Mouse (Mus musculus): ENCODE measurements at regions not wholly inside any gene's neighbourhood (a gene's known extent, or its start where the extent isn't known, plus 50 kb on each side); places are given as distances from the start of the nearest gene placed in this dataset.

- H3K9me3 ChIP-seq, result no peaks in the 10 kb centered on the region
- H3K4me3 ChIP-seq (replicated peaks), result no peak overlapping the region
- no peaks in the 10 kb centered on the region for H3K27me3 ChIP-seq (replicated peaks)
- H3K4me2 ChIP-seq, result no peak overlapping the region
- no peak for ATAC-seq (ENCODE audit: insufficient read depth, low FRiP score, low read depth)
- 32% methylated on average over 8 of the region's 8 CpGs for WGBS
- no peaks in the 10 kb centered on the region for H3K36me3 ChIP-seq
- peaks cover 5% of the 10 kb centered on the region; the same call in 1 of the 2 replicates for H3K4me1 ChIP-seq
- no peak overlapping the region for H3K27ac ChIP-seq
- no peak overlapping the region for H3K9ac ChIP-seq
Observed at GRCm38 (mm10) chr15:97572639-97573038, 133.0 kb downstream of the Rpap3 start.

GRCm38 (mm10) chr15:97571885-97572284 is 133.7 kb downstream of the Rpap3 start:
- Histone ChIP-seq H3K4me3 (replicated peaks) (no peak overlapping the region), H3K27me3 (replicated peaks) (no peaks in the 10 kb centered on the region), H3K36me3 (no peaks in the 10 kb centered on the region), H3K9me3 (no peaks in the 10 kb centered on the region), H3K4me2 (no peak overlapping the region), H3K4me1 (peaks cover 5% of the 10 kb centered on the region; the same call in 1 of the 2 replicates), H3K9ac (no peak overlapping the region), H3K27ac (no peak overlapping the region)
- no peak for ATAC-seq (ENCODE audit: insufficient read depth, low FRiP score, low read depth)

- Histone ChIP-seq H3K4me3 (replicated peaks) (no peak overlapping the region), H3K9ac (no peak overlapping the region), H3K27ac (no peak overlapping the region), H3K36me3 (no peaks in the 10 kb centered on the region), H3K4me1 (no peaks in the 10 kb centered on the region), H3K27me3 (replicated peaks) (no peaks in the 10 kb centered on the region), H3K4me2 (no peak overlapping the region), H3K9me3 (no peaks in the 10 kb centered on the region)
- 86% methylated on average over 3 of the region's 3 CpGs for WGBS
- no peak for ATAC-seq (ENCODE audit: insufficient read depth, low FRiP score, low read depth)
Observed at GRCm38 (mm10) chr15:97560096-97560495, 145.5 kb downstream of the Rpap3 start.

- Histone ChIP-seq H3K27me3 (replicated peaks) (no peaks in the 10 kb centered on the region), H3K27ac (no peak overlapping the region), H3K9ac (no peak overlapping the region), H3K36me3 (no peaks in the 10 kb centered on the region), H3K4me2 (no peak overlapping the region), H3K9me3 (no peaks in the 10 kb centered on the region), H3K4me3 (replicated peaks) (no peak overlapping the region), H3K4me1 (no peaks in the 10 kb centered on the region)
- WGBS, result 91% methylated on average over 7 of the region's 7 CpGs
- ATAC-seq (ENCODE audit: insufficient read depth, low FRiP score, low read depth), result no peak
Observed at GRCm38 (mm10) chr15:97558725-97559124, 146.9 kb downstream of the Rpap3 start.

- no peaks in the 10 kb centered on the region for H3K36me3 ChIP-seq
- 82% methylated on average over 4 of the region's 4 CpGs for WGBS
Observed at GRCm38 (mm10) chr15:97548354-97548753, 157.3 kb downstream of the Rpap3 start.

GRCm38 (mm10) chr15:97545034-97545433 is 160.6 kb downstream of the Rpap3 start:
- no peak overlapping the region for H3K4me2 ChIP-seq
- no peak overlapping the region for H3K4me3 ChIP-seq (replicated peaks)
- H3K27me3 ChIP-seq (replicated peaks), result no peaks in the 10 kb centered on the region
- WGBS, result 86% methylated on average over 11 of the region's 11 CpGs
- H3K4me1 ChIP-seq, result no peaks in the 10 kb centered on the region
- H3K9me3 ChIP-seq, result no peaks in the 10 kb centered on the region
- no peak overlapping the region for H3K9ac ChIP-seq
- H3K27ac ChIP-seq, result no peak overlapping the region
- no peak for ATAC-seq (ENCODE audit: insufficient read depth, low FRiP score, low read depth)
- H3K36me3 ChIP-seq, result no peaks in the 10 kb centered on the region

More at GRCm38 (mm10) chr15:97548354-97548753, 157.3 kb downstream of the Rpap3 start:
- Histone ChIP-seq H3K27ac (no peak overlapping the region), H3K4me3 (replicated peaks) (no peak overlapping the region), H3K27me3 (replicated peaks) (no peaks in the 10 kb centered on the region), H3K9me3 (no peaks in the 10 kb centered on the region), H3K9ac (no peak overlapping the region), H3K4me1 (no peaks in the 10 kb centered on the region), H3K4me2 (no peak overlapping the region)
- no peak for ATAC-seq (ENCODE audit: insufficient read depth, low FRiP score, low read depth)

- H3K36me3 ChIP-seq, result no peaks in the 10 kb centered on the region
- H3K9ac ChIP-seq, result no peak overlapping the region
- H3K9me3 ChIP-seq, result no peaks in the 10 kb centered on the region
- no peak overlapping the region for H3K4me2 ChIP-seq
- H3K27me3 ChIP-seq (replicated peaks), result no peaks in the 10 kb centered on the region
- ATAC-seq (ENCODE audit: insufficient read depth, low FRiP score, low read depth), result no peak
- H3K27ac ChIP-seq, result no peak overlapping the region
- WGBS, result 83% methylated on average over 9 of the region's 9 CpGs
- no peaks in the 10 kb centered on the region for H3K4me1 ChIP-seq
- no peak overlapping the region for H3K4me3 ChIP-seq (replicated peaks)
Observed at GRCm38 (mm10) chr15:97541646-97542045, 164.0 kb downstream of the Rpap3 start.

DNA sequence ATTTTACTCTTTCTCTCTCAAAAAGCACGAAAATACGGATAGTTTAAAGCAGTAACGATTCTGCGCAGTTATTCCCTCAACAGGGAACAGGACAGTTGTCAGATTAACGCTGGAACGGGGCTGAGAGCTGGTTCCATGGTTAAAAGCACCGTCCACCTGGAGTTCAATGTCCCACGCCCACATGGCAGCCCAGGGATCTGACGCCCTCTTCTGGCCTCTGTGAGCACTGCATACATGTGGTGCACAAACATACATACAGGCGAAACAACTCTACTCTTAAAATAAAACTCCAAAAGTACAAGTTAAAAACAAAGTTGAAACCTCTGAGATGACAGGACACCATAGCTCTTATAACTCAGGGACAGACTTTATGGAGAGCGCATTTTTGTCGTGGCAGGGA is 169.5 kb downstream of the Rpap3 start:
- WGBS, result 90% methylated on average over 12 of the region's 12 CpGs
- Histone ChIP-seq H3K9me3 (no peaks in the 10 kb centered on the region), H3K4me3 (replicated peaks) (no peak overlapping the region), H3K9ac (no peak overlapping the region), H3K4me1 (no peaks in the 10 kb centered on the region), H3K36me3 (no peaks in the 10 kb centered on the region), H3K27ac (no peak overlapping the region), H3K4me2 (no peak overlapping the region), H3K27me3 (replicated peaks) (no peaks in the 10 kb centered on the region)
- ATAC-seq (ENCODE audit: insufficient read depth, low FRiP score, low read depth), result no peak

- Histone ChIP-seq H3K9me3 (no peaks in the 10 kb centered on the region), H3K4me2 (no peak overlapping the region), H3K4me3 (replicated peaks) (no peak overlapping the region), H3K36me3 (no peaks in the 10 kb centered on the region), H3K4me1 (no peaks in the 10 kb centered on the region), H3K27me3 (replicated peaks) (no peaks in the 10 kb centered on the region), H3K9ac (no peak overlapping the region), H3K27ac (no peak overlapping the region)
- 75% methylated on average over 5 of the region's 5 CpGs for WGBS
- no peak for ATAC-seq (ENCODE audit: insufficient read depth, low FRiP score, low read depth)
Observed at GRCm38 (mm10) chr15:97534878-97535277, 170.7 kb downstream of the Rpap3 start.

DNA sequence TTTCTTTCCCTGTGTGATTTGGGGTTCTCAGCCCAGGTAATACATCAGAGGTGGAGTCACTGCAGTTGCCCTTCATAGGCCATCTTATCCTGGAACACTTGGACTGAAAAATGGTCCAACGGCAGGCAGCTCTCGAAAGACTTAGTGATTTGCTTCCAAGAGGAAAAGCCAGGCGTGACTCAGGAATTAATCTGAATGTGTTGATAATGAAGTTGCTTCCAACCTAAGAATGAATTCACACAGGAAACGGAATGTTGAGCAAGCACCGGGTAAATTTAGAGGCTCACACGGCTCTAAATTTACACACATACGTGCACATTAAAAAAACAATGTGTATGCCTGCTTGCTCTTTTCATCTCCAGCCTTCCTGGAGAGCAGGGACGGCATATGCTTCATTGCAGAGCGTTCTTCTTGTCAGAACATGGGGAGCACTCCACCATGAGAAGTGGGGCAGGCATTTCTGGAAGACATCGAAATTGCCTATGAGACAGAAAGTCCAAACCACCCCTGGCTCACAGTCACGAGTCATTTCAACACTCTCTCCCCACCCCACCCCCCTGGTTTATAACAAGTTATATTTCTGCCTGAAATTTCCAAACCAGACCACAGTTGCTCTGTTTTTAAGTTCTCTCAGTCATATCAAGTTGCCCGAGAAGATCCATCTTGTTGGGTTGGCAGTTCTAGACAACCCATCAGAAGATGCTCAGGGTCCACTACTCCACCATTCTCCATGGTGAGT is 171.9 kb downstream of the Rpap3 start:
- Histone ChIP-seq H3K9ac (no peak overlapping the region), H3K27me3 (replicated peaks) (no peaks in the 10 kb centered on the region), H3K4me3 (replicated peaks) (no peak overlapping the region), H3K4me1 (no peaks in the 10 kb centered on the region), H3K4me2 (no peak overlapping the region), H3K27ac (no peak overlapping the region), H3K36me3 (no peaks in the 10 kb centered on the region), H3K9me3 (no peaks in the 10 kb centered on the region)
- no peak for ATAC-seq (ENCODE audit: insufficient read depth, low FRiP score, low read depth)
- WGBS, result 71% methylated on average over 12 of the region's 12 CpGs

DNA sequence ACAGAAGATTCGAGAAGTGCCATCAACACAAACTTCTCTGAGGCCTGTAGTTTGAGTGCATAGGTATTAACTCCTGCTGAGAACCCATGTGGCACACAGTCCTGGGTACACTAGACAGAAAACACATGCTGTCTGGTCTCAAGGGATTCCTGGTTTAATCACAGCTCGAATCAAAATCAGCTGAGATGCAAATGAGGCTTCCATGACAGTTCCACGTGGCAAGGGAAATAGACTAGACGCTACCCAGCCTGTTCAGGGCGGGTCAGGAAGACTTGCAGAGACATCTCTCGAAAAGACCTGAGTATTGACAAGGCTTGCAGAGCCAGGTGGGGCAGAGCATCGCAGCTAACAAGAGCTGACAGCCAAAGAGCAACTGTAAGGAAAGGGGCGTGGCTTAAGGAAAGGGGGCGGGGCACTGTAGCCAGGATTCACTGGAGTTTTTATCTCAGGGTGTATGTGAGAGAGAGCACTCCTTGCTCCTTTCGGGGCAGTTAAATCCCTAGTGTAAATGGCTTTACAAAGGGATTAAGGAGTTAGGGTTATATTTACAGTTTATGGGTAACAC is 173.2 kb downstream of the Rpap3 start:
- Histone ChIP-seq H3K4me3 (replicated peaks) (no peak overlapping the region), H3K9me3 (no peaks in the 10 kb centered on the region), H3K4me1 (no peaks in the 10 kb centered on the region), H3K4me2 (no peak overlapping the region), H3K27ac (no peak overlapping the region), H3K36me3 (no peaks in the 10 kb centered on the region), H3K9ac (no peak overlapping the region), H3K27me3 (replicated peaks) (no peaks in the 10 kb centered on the region)
- no peak for ATAC-seq (ENCODE audit: insufficient read depth, low FRiP score, low read depth)
- 55% methylated on average over 10 of the region's 10 CpGs for WGBS

DNA sequence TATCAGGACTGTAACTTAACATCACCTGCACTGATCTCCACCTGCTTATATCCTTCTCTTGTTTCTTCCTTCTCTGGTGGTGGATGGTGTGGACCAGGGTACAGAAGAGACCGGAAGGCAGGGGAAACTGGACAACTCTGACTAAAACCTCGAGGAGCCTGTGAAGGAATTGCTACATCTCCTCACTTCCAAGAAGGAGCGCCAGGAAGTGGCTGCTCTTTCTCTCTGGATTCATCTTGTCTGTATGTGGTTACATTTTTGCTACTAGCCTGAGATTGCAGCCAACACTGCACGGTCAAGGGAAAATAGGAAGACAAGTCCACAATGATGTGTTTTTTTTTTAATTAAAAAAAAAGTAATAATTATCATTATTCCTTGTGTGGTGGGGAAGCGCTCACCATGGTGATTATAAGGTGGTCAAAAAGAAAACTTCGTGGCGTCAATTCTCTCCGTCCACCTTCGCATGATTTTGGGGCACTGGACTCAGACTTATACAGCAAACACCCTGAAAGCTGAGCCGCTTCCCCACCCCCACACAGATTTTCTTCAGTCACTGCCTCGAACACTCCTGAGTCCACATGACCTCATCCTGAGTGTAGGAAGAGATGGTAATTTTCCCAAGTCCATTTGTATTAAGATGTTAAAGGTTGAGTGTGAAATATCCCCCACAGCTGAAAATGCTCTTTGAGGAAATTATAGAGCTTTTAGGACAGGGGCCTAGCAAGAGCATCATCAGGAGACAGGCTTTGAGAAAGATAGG is 177.2 kb downstream of the Rpap3 start:
- no peak overlapping the region for H3K27ac ChIP-seq
- no peak for ATAC-seq (ENCODE audit: insufficient read depth, low FRiP score, low read depth)
- H3K9me3 ChIP-seq, result no peaks in the 10 kb centered on the region
- H3K4me1 ChIP-seq, result no peaks in the 10 kb centered on the region
- H3K27me3 ChIP-seq (replicated peaks), result no peaks in the 10 kb centered on the region
- H3K36me3 ChIP-seq, result no peaks in the 10 kb centered on the region
- no peak overlapping the region for H3K9ac ChIP-seq
- no peak overlapping the region for H3K4me3 ChIP-seq (replicated peaks)
- H3K4me2 ChIP-seq, result no peak overlapping the region
- 75% methylated on average over 11 of the region's 11 CpGs for WGBS
